Mouse (Mus musculus): Measurements from ENCODE around the gene Klre1. TPM values are rescaled to one million over a fixed set of nuclear protein-coding genes. Genes with fewer than 3 reads are reported as not detected.

Klre1 gene
- polyA plus RNA-seq, 1 experiment from 2014 or later: not detected

DNA sequence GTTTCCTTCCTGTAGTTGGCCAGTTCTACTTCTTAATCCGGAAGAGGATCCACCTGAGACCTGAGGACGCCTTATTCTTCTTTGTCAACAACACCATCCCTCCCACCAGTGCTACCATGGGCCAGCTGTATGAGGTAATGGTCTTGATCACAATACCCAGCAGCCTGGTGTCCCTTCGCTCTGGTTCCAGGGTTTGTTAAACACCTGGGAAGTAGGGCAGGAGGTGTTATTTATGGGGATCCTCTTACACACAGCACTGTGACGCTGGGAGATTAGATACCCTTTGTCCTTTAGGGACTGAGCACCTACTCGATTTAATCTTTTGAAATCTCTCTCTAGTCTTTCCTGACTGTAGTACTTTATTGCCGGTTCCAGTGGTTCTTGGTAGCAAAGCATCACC, 39.1 kb upstream of the Klre1 start:
- Histone ChIP-seq H3K4me1 (ENCODE audit: control insufficient read depth, insufficient read depth, low read length) (no peaks in the 10 kb centered on the region), H3K27ac (ENCODE audit: low read depth, low read length) (no peak overlapping the region), H3K4me3 (ENCODE audit: low read depth, low read length) (no peak overlapping the region), H3K36me3 (ENCODE audit: control insufficient read depth, insufficient read depth, low read length) (no peaks in the 10 kb centered on the region), H3K27me3 (ENCODE audit: control insufficient read depth, insufficient read depth, low read length) (no peaks in the 10 kb centered on the region), H3K9me3 (ENCODE audit: control insufficient read depth, low read length) (no peaks in the 10 kb centered on the region), H3K4me2 (ENCODE audit: low read depth) (no peak overlapping the region), H3K9ac (ENCODE audit: low read length) (no peak overlapping the region)
- ATAC-seq (ENCODE audit: insufficient read depth, low FRiP score, low TSS enrichment) (no peak), DNase-seq (ENCODE audit: low spot score) (no peak)
- WGBS: 87% methylated on average over 6 of the region's 6 CpGs

DNA sequence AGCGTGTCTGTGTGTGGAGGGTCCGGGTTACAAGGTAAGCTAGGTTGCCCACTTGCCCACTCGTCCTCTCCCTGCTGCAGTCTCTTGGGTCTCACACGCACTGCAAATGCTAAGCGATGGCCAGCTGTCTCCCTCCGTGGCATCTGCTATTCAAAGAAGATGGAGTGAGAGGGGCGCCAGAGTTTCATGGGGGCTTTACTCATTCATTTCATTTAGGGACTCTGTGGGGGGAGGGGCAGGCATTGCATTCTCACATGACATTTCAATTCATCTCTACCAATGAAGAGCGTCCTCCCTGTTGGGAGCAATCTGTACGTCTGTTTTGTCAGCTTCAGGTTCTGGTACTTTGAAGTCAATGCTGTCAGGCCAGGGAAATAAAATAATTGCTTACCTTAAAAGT, 35.8 kb upstream of the Klre1 start:
- Histone ChIP-seq H3K4me2 (ENCODE audit: low read depth) (no peak overlapping the region), H3K9me3 (ENCODE audit: control insufficient read depth, low read length) (no peaks in the 10 kb centered on the region), H3K36me3 (ENCODE audit: control insufficient read depth, insufficient read depth, low read length) (no peaks in the 10 kb centered on the region), H3K27ac (ENCODE audit: low read depth, low read length) (no peak overlapping the region), H3K4me1 (ENCODE audit: control insufficient read depth, insufficient read depth, low read length) (no peaks in the 10 kb centered on the region), H3K27me3 (ENCODE audit: control insufficient read depth, insufficient read depth, low read length) (no peaks in the 10 kb centered on the region), H3K4me3 (ENCODE audit: low read depth, low read length) (no peak overlapping the region), H3K9ac (ENCODE audit: low read length) (no peak overlapping the region)
- 60% methylated on average over 9 of the region's 9 CpGs for WGBS
- no peak for DNase-seq (ENCODE audit: low spot score)
- ATAC-seq (ENCODE audit: insufficient read depth, low FRiP score, low TSS enrichment): no peak

DNA sequence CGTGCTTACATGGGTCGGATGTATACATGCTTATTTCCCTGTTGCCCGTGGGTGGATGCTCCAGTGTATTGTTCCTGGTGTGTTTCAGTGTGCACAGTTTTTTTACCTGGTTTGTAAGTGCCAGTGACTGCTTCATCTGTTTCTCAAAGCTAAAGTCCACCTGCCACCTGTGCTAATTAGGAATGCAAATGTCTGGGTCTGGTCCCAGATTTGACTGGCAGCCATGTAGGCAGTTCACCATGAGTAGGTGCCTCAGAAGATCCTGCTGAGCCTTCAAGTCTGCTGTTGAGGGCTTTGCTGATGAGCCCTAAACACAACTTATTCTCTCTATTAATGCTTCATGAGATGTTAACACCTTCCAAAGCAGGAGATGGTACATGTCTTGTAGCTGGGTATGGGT, 35.2 kb upstream of the Klre1 start:
- H3K4me3 ChIP-seq (ENCODE audit: low read depth, low read length): no peak overlapping the region
- H3K27me3 ChIP-seq (ENCODE audit: control insufficient read depth, insufficient read depth, low read length): no peaks in the 10 kb centered on the region
- H3K27ac ChIP-seq (ENCODE audit: low read depth, low read length): no peak overlapping the region
- H3K9ac ChIP-seq (ENCODE audit: low read length): no peak overlapping the region
- WGBS: 91% methylated on average over 3 of the region's 3 CpGs
- H3K4me1 ChIP-seq (ENCODE audit: control insufficient read depth, insufficient read depth, low read length): no peaks in the 10 kb centered on the region
- DNase-seq (ENCODE audit: low spot score): no peak
- no peak overlapping the region for H3K4me2 ChIP-seq (ENCODE audit: low read depth)
- no peaks in the 10 kb centered on the region for H3K9me3 ChIP-seq (ENCODE audit: control insufficient read depth, low read length)
- no peak for ATAC-seq (ENCODE audit: insufficient read depth, low FRiP score, low TSS enrichment)
- no peaks in the 10 kb centered on the region for H3K36me3 ChIP-seq (ENCODE audit: control insufficient read depth, insufficient read depth, low read length)

DNA sequence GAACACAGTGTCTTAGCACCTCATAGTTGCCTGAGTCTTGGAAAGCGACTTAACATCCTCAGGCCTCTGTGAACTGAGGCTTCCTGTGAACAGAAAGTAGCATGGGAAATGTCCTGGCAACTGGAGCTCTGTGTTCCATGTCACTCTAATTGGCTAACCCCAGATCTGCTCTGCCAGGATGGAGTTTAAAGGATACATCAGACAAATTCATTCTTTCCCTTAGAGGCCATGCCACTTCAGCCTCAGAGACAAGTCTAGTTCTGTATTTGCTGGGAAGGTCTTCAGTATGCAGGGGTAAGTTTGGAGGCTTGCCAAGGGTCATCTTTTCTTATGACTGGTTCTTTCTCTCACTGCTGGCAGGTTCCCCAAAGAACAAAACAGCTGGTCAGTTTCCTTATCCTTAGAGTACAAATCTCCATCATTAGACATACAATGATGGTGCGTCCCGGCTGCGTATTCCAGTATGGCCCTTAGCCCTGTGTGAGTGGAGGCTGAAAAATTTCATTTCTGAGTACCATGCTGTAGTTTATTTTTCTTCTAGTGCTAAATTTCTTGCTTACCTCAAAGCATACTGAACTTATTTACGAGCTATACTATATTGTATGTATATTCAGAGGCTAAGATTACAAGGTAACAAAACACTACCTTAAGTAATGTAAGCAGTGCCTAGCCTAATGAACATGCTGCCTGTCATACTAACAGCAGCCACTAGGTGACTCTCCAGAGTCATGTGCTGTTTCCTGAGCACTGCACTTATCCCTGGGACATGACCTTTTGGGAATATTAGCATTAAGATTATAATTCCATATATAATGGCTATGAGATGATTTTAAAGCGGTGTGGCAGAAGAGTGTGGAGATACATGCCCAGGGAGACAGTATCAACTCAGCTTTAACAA, 33.7 kb upstream of the Klre1 start:
- H3K27me3 ChIP-seq (ENCODE audit: control insufficient read depth, insufficient read depth, low read length): no peaks in the 10 kb centered on the region
- H3K4me2 ChIP-seq (ENCODE audit: low read depth): no peak overlapping the region
- DNase-seq (ENCODE audit: low spot score): peak; percentile 56
- no peaks in the 10 kb centered on the region for H3K9me3 ChIP-seq (ENCODE audit: control insufficient read depth, low read length)
- no peak overlapping the region for H3K27ac ChIP-seq (ENCODE audit: low read depth, low read length)
- WGBS: 60% methylated on average over 6 of the region's 6 CpGs
- no peaks in the 10 kb centered on the region for H3K4me1 ChIP-seq (ENCODE audit: control insufficient read depth, insufficient read depth, low read length)
- ATAC-seq (ENCODE audit: insufficient read depth, low FRiP score, low TSS enrichment): peak; percentile 70
- no peaks in the 10 kb centered on the region for H3K36me3 ChIP-seq (ENCODE audit: control insufficient read depth, insufficient read depth, low read length)
- no peak overlapping the region for H3K9ac ChIP-seq (ENCODE audit: low read length)
- no peak overlapping the region for H3K4me3 ChIP-seq (ENCODE audit: low read depth, low read length)

DNA sequence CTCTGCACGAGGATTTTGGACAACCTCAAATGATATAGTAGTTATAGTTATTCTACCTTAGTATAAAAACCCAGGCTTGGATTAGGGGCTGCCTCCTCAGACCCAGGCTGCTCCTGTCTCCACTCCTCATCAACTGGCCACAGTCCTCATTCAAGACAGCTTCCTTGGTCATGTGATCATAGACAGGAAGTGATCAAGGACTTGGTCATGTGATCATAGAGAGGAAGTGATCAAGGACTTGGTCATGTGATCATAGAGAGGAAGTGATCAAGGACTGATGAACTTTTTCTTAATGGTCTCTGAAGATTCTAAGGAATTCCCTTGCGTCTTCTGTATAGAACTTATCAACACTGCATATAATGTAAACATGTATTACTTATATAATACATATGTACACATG, 30.4 kb upstream of the Klre1 start:
- no peak for DNase-seq (ENCODE audit: low spot score)
- no peak for ATAC-seq (ENCODE audit: insufficient read depth, low FRiP score, low TSS enrichment)

GRCm38 (mm10) chr6:129548009-129548408, 29.7 kb upstream of the Klre1 start:
- Histone ChIP-seq H3K4me2 (ENCODE audit: low read depth) (no peak overlapping the region), H3K9me3 (ENCODE audit: control insufficient read depth, low read length) (no peaks in the 10 kb centered on the region), H3K4me3 (ENCODE audit: low read depth, low read length) (no peak overlapping the region), H3K36me3 (ENCODE audit: control insufficient read depth, insufficient read depth, low read length) (no peaks in the 10 kb centered on the region), H3K4me1 (ENCODE audit: control insufficient read depth, insufficient read depth, low read length) (no peaks in the 10 kb centered on the region), H3K27ac (ENCODE audit: low read depth, low read length) (no peak overlapping the region), H3K27me3 (ENCODE audit: control insufficient read depth, insufficient read depth, low read length) (no peaks in the 10 kb centered on the region), H3K9ac (ENCODE audit: low read length) (no peak overlapping the region)
- DNase-seq (ENCODE audit: low spot score) (no peak), ATAC-seq (ENCODE audit: insufficient read depth, low FRiP score, low TSS enrichment) (no peak)
- WGBS: 80% methylated on average over 3 of the region's 3 CpGs

More for the DNA sequence above, 30.4 kb upstream of the Klre1 start:
- WGBS: 80% methylated on average over 2 of the region's 2 CpGs
- Histone ChIP-seq H3K9me3 (ENCODE audit: control insufficient read depth, low read length) (no peaks in the 10 kb centered on the region), H3K27me3 (ENCODE audit: control insufficient read depth, insufficient read depth, low read length) (no peaks in the 10 kb centered on the region), H3K9ac (ENCODE audit: low read length) (no peak overlapping the region), H3K27ac (ENCODE audit: low read depth, low read length) (no peak overlapping the region), H3K36me3 (ENCODE audit: control insufficient read depth, insufficient read depth, low read length) (no peaks in the 10 kb centered on the region), H3K4me1 (ENCODE audit: control insufficient read depth, insufficient read depth, low read length) (no peaks in the 10 kb centered on the region), H3K4me3 (ENCODE audit: low read depth, low read length) (no peak overlapping the region), H3K4me2 (ENCODE audit: low read depth) (no peak overlapping the region)

- no peaks in the 10 kb centered on the region for H3K27me3 ChIP-seq (ENCODE audit: control insufficient read depth, insufficient read depth, low read length)
- no peak overlapping the region for H3K4me2 ChIP-seq (ENCODE audit: low read depth)
- no peak overlapping the region for H3K4me3 ChIP-seq (ENCODE audit: low read depth, low read length)
- no peak for DNase-seq (ENCODE audit: low spot score)
- H3K27ac ChIP-seq (ENCODE audit: low read depth, low read length): no peak overlapping the region
- no peaks in the 10 kb centered on the region for H3K36me3 ChIP-seq (ENCODE audit: control insufficient read depth, insufficient read depth, low read length)
- peak; percentile 71 for ATAC-seq (ENCODE audit: insufficient read depth, low FRiP score, low TSS enrichment)
- H3K4me1 ChIP-seq (ENCODE audit: control insufficient read depth, insufficient read depth, low read length): peaks cover 5% of the 10 kb centered on the region; the same call in 1 of the 2 replicates
- H3K9me3 ChIP-seq (ENCODE audit: control insufficient read depth, low read length): no peaks in the 10 kb centered on the region
- no peak overlapping the region for H3K9ac ChIP-seq (ENCODE audit: low read length)
These were observed 20.2 kb upstream of the Klre1 start for GRCm38 (mm10) chr6:129557298-129558023.

DNA sequence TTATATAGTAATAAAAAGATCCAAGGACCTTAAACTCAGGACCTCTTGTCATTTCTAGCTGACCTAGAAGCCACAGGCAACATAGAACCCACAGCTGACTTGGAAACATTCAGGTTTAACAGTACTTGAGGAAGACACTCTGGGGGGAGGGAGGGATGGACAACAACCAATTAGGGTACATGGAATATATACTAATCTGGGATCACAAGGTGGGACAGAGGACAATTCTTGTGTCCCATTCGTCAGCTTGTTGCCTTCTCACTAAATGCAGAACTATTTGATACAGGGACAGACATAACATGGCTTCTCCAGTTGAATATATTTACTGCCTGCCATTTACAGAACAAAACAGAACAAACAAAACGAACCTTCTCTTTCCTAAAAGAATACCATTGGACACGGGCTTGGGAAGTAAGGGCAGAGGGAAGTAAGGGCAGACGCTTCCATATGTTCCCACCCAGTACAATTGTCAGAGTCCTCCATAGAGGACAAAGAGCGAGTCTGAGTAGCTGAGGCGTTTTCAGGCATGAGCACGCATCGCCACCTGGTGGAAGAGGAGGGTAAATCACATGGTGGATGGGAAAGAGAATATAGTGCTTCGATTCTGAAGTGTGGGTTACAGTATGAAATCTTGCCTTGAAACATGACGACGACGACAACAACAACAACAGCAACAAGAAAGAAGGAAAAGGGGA, 18.6 kb upstream of the Klre1 start:
- Histone ChIP-seq H3K4me1 (ENCODE audit: control insufficient read depth, insufficient read depth, low read length) (peaks cover 5% of the 10 kb centered on the region; the same call in 1 of the 2 replicates), H3K27ac (ENCODE audit: low read depth, low read length) (no peak overlapping the region), H3K27me3 (ENCODE audit: control insufficient read depth, insufficient read depth, low read length) (no peaks in the 10 kb centered on the region), H3K9me3 (ENCODE audit: control insufficient read depth, low read length) (no peaks in the 10 kb centered on the region), H3K4me3 (ENCODE audit: low read depth, low read length) (no peak overlapping the region), H3K4me2 (ENCODE audit: low read depth) (no peak overlapping the region), H3K9ac (ENCODE audit: low read length) (no peak overlapping the region), H3K36me3 (ENCODE audit: control insufficient read depth, insufficient read depth, low read length) (no peaks in the 10 kb centered on the region)
- ATAC-seq (ENCODE audit: insufficient read depth, low FRiP score, low TSS enrichment) (peak; percentile 88), DNase-seq (ENCODE audit: low spot score) (peak; percentile 77)
- WGBS: 18% methylated on average over 12 of the region's 12 CpGs
